40 mouse cellular contexts compared by ENCODE assay signal in the genomic region with DNA sequence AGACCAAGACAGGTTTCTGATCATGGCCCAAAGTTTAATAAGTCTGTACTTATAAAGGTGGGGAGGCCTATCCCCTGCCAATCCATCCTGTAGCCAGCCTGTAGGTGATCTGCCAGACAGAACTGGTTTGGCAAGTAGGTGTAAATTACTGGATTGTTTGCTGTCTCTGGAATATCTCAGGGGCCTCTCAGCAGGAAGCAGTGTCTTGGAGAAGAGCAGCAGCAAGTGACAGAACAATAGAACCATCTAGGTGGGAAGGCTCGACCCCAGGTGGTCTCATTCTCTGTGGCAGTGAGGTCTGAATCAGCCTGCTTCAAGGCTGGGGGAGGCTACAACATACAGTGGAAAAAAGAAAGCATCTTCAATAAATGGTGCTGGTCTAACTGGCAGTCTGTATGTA. TPM values are rescaled to one million over a fixed set of nuclear protein-coding genes. Genes with fewer than 3 reads are reported as not detected.
"Had no signal": no experiment of that assay in that cellular context is flagged by ENCODE, and none has a peak within 500 bp of the region (broad histone marks: within the 10 kb centered on the region; RNA-seq: fewer than 3 reads in every experiment).

No protein-coding gene starts in this region.

RNA-seq across cellular contexts. Expression of a gene that starts 13.6 kb away (rescaled TPM):
- total RNA-seq: heart, postnatal 10 days; heart, postnatal 14 days; heart, postnatal 25 days; heart, postnatal 36 days; heart, postnatal 4 days; hematopoietic stem cell, adult 5-6 weeks; hindbrain, postnatal 0 days; layer of hippocampus, adult 18-20 months; layer of hippocampus, adult 2 months; layer of hippocampus, adult 8-10 months; layer of hippocampus, postnatal 10 days; layer of hippocampus, postnatal 14 days; layer of hippocampus, postnatal 25 days; layer of hippocampus, postnatal 36 days; left cerebral cortex, adult 18-20 months; left cerebral cortex, adult 2 months; left cerebral cortex, adult 8-10 months had no signal
- polyA plus RNA-seq: heart, embryonic 13.5 days; heart, embryonic 14.5 days; heart, embryonic 15.5 days; heart, embryonic 16.5 days; heart, postnatal 0 days; hindbrain, embryonic 10.5 days; hindbrain, embryonic 11.5 days; hindbrain, embryonic 12.5 days; hindbrain, embryonic 13.5 days; hindbrain, embryonic 14.5 days; hindbrain, embryonic 15.5 days; hindbrain, embryonic 16.5 days; hindbrain, postnatal 0 days; inflammation-experienced regulatory T-cells, adult 6 months; intestine, embryonic 14.5 days; intestine, embryonic 15.5 days; intestine, embryonic 16.5 days; intestine, postnatal 0 days; kidney, adult 2 months; kidney, embryonic 14.5 days; kidney, embryonic 15.5 days; kidney, embryonic 16.5 days; kidney, postnatal 0 days; large intestine, adult 2 months had no signal

RNA-seq across cellular contexts. Expression of a gene that starts 31.0 kb away (rescaled TPM):
- total RNA-seq: heart, postnatal 10 days; heart, postnatal 14 days; heart, postnatal 25 days; heart, postnatal 36 days; heart, postnatal 4 days; hematopoietic stem cell, adult 5-6 weeks; hindbrain, postnatal 0 days; layer of hippocampus, adult 18-20 months; layer of hippocampus, adult 2 months; layer of hippocampus, adult 8-10 months; layer of hippocampus, postnatal 10 days; layer of hippocampus, postnatal 14 days; layer of hippocampus, postnatal 25 days; layer of hippocampus, postnatal 36 days; left cerebral cortex, adult 18-20 months; left cerebral cortex, adult 2 months; left cerebral cortex, adult 8-10 months had no signal
- polyA plus RNA-seq: heart, embryonic 13.5 days; heart, embryonic 14.5 days; heart, embryonic 15.5 days; heart, embryonic 16.5 days; heart, postnatal 0 days; hindbrain, embryonic 10.5 days; hindbrain, embryonic 11.5 days; hindbrain, embryonic 12.5 days; hindbrain, embryonic 13.5 days; hindbrain, embryonic 14.5 days; hindbrain, embryonic 15.5 days; hindbrain, embryonic 16.5 days; hindbrain, postnatal 0 days; inflammation-experienced regulatory T-cells, adult 6 months; intestine, embryonic 14.5 days; intestine, embryonic 15.5 days; intestine, embryonic 16.5 days; intestine, postnatal 0 days; kidney, adult 2 months; kidney, embryonic 14.5 days; kidney, embryonic 15.5 days; kidney, embryonic 16.5 days; kidney, postnatal 0 days; large intestine, adult 2 months had no signal
